Mouse (Mus musculus) embryonic facial prominence, embryonic 10.5 days (tissue): ENCODE data around the gene Pofut1. TPM values are rescaled to one million over a fixed set of nuclear protein-coding genes. Genes with fewer than 3 reads are reported as not detected.
A peak's percentile ranks its signal among the peaks of the same experiment; 100 is the strongest.
"Not testable (repeated sequence)": the region's sequence is repeated elsewhere in the genome, so short reads cannot be mapped to it uniquely, and the experiment has no call there.

Experiments
- DNase-seq: peaks from one replicate; pipeline ENCODE4 v3.0.0-alpha.2; 2017; ENCODE audit warnings: low spot score
- H3K27ac ChIP-seq: fragments of 300-500 bp; sonication (generic); replicated peaks from 2 replicates; pipeline ENCODE4 v1.5.1; 2016; ENCODE audit warnings: mild to moderate bottlenecking
- H3K27me3 ChIP-seq: fragments of 300-500 bp; sonication (generic); replicated peaks from 2 replicates; pipeline ENCODE4 v1.6.1; 2016; ENCODE audit warnings: low read depth, mild to moderate bottlenecking; ENCODE audit not compliant: poor library complexity, severe bottlenecking
- H3K36me3 ChIP-seq: fragments of 300-500 bp; sonication (generic); replicated peaks from 2 replicates; pipeline ENCODE4 v1.6.1; 2016; ENCODE audit warnings: mild to moderate bottlenecking, moderate library complexity
- H3K4me1 ChIP-seq: fragments of 300-500 bp; sonication (generic); 2 replicates; pipeline ENCODE4 v1.6.1; 2016
- H3K4me3 ChIP-seq: fragments of 300-500 bp; sonication (generic); 2 replicates; pipeline ENCODE4 v1.5.1; 2016; ENCODE audit warnings: mild to moderate bottlenecking, moderate library complexity
- H3K9me3 ChIP-seq: fragments of 300-500 bp; sonication (generic); 2 replicates; pipeline ENCODE4 v1.6.1; 2016; ENCODE audit warnings: mild to moderate bottlenecking
- WGBS: fragments of 180-500 bp; shearing (Covaris S2); methylation state at CpG from one replicate; pipeline ENCODE4 v1.1.7; 2016; 5-methylcytosine and 5-hydroxymethylcytosine counted together
- polyA plus RNA-seq: library from polyadenylated mRNA; unstranded; fragments of >200 nt; fragmentation: Nextera tagmentation; extraction: Ambion mirVana; gene quantifications from 2 replicates; pipeline ENCODE4 v1.2.1, GENCODE M21; 2016

Gene Pofut1
- polyA plus RNA-seq, 1 experiment from 2014 or later, result 5.6 TPM

- WGBS, result under 1% methylated on average over 33 of the region's 33 CpGs
- Histone ChIP-seq H3K36me3 (peaks cover 50% of the 10 kb centered on the region), H3K4me1 (peaks cover 43% of the 10 kb centered on the region), H3K27ac (peak overlapping the region; percentile 98), H3K4me3 (peak overlapping the region; percentile 93), H3K9me3 (no peaks in the 10 kb centered on the region), H3K27me3 (no peaks in the 10 kb centered on the region)
- DNase-seq, result no peak
Measured at GRCm38 (mm10) chr2:153240701-153241235, 565 bp upstream of the Pofut1 start.

GRCm38 (mm10) chr2:153242156-153242555 lies 823 bp downstream of the Pofut1 start:
- WGBS, result 66% methylated on average over 6 of the region's 6 CpGs
- DNase-seq, result no peak
- no peaks in the 10 kb centered on the region for H3K9me3 ChIP-seq
- H3K4me1 ChIP-seq, result peaks cover 41% of the 10 kb centered on the region
- H3K36me3 ChIP-seq, result peaks cover 49% of the 10 kb centered on the region
- peak overlapping the region; percentile 98 for H3K27ac ChIP-seq
- peak overlapping the region; percentile 93 for H3K4me3 ChIP-seq
- H3K27me3 ChIP-seq, result no peaks in the 10 kb centered on the region

GRCm38 (mm10) chr2:153249751-153250150 lies 8.4 kb downstream of the Pofut1 start:
- 91% methylated on average over 5 of the region's 5 CpGs for WGBS
- no peak overlapping the region for H3K4me3 ChIP-seq
- H3K36me3 ChIP-seq, result peaks cover 86% of the 10 kb centered on the region
- H3K27ac ChIP-seq, result no peak overlapping the region
- H3K9me3 ChIP-seq, result no peaks in the 10 kb centered on the region
- H3K4me1 ChIP-seq, result no peaks in the 10 kb centered on the region
- DNase-seq, result no peak
- no peaks in the 10 kb centered on the region for H3K27me3 ChIP-seq

GRCm38 (mm10) chr2:153256604-153257003 lies 15.3 kb downstream of the Pofut1 start:
- no peaks in the 10 kb centered on the region for H3K4me1 ChIP-seq
- H3K36me3 ChIP-seq, result peaks cover 62% of the 10 kb centered on the region
- no peaks in the 10 kb centered on the region for H3K27me3 ChIP-seq
- H3K27ac ChIP-seq, result no peak overlapping the region
- 81% methylated on average over 2 of the region's 2 CpGs for WGBS
- no peak overlapping the region for H3K4me3 ChIP-seq
- DNase-seq, result no peak
- H3K9me3 ChIP-seq, result no peaks in the 10 kb centered on the region

- no peaks in the 10 kb centered on the region for H3K9me3 ChIP-seq
- 89% methylated on average over 12 of the region's 12 CpGs for WGBS
- H3K4me1 ChIP-seq, result no peaks in the 10 kb centered on the region
- H3K36me3 ChIP-seq, result peaks cover 64% of the 10 kb centered on the region
- H3K27ac ChIP-seq, result no peak overlapping the region
- DNase-seq, result no peak
- H3K4me3 ChIP-seq, result no peak overlapping the region
- no peaks in the 10 kb centered on the region for H3K27me3 ChIP-seq
Measured at GRCm38 (mm10) chr2:153259030-153259863, 17.9 kb downstream of the Pofut1 start.

GRCm38 (mm10) chr2:153259864-153260674 lies 18.7 kb downstream of the Pofut1 start:
- 72% methylated on average over 3 of the region's 3 CpGs for WGBS
- H3K4me1 ChIP-seq, result no peaks in the 10 kb centered on the region
- peaks cover 64% of the 10 kb centered on the region for H3K36me3 ChIP-seq
- H3K4me3 ChIP-seq, result no peak overlapping the region
- no peak overlapping the region for H3K27ac ChIP-seq
- no peaks in the 10 kb centered on the region for H3K9me3 ChIP-seq
- no peak for DNase-seq
- no peaks in the 10 kb centered on the region for H3K27me3 ChIP-seq

- WGBS, result 82% methylated on average over 7 of the region's 7 CpGs
- Histone ChIP-seq H3K4me1 (no peaks in the 10 kb centered on the region), H3K27me3 (no peaks in the 10 kb centered on the region), H3K36me3 (peaks cover 84% of the 10 kb centered on the region), H3K27ac (no peak overlapping the region), H3K4me3 (no peak overlapping the region), H3K9me3 (no peaks in the 10 kb centered on the region)
- no peak for DNase-seq
Measured at GRCm38 (mm10) chr2:153263053-153263452, 21.7 kb downstream of the Pofut1 start.

- Histone ChIP-seq H3K4me1 (peaks cover 8% of the 10 kb centered on the region), H3K27me3 (no peaks in the 10 kb centered on the region), H3K4me3 (no peak overlapping the region), H3K36me3 (peaks cover 56% of the 10 kb centered on the region), H3K27ac (no peak overlapping the region), H3K9me3 (no peaks in the 10 kb centered on the region)
- DNase-seq, result no peak
- 88% methylated on average over 2 of the region's 2 CpGs for WGBS
Measured at GRCm38 (mm10) chr2:153267331-153267730, 26.0 kb downstream of the Pofut1 start.

- DNase-seq, H3K4me3 ChIP-seq, H3K27ac ChIP-seq, H3K27me3 ChIP-seq, H3K9me3 ChIP-seq: not testable (repeated sequence)
- Histone ChIP-seq H3K4me1 (peaks cover 18% of the 10 kb centered on the region), H3K36me3 (peaks cover 26% of the 10 kb centered on the region)
- 71% methylated on average over 8 of the region's 8 CpGs for WGBS
Measured at GRCm38 (mm10) chr2:153270231-153270915, 29.0 kb downstream of the Pofut1 start.

GRCm38 (mm10) chr2:153274200-153274918 lies 33.0 kb downstream of the Pofut1 start:
- not testable (repeated sequence) for H3K9me3 ChIP-seq, H3K4me3 ChIP-seq, DNase-seq, H3K27me3 ChIP-seq, H3K27ac ChIP-seq, H3K36me3 ChIP-seq
- WGBS, result 76% methylated on average over 6 of the region's 6 CpGs
- H3K4me1 ChIP-seq, result peaks cover 18% of the 10 kb centered on the region

- H3K27ac ChIP-seq, result no peak overlapping the region
- H3K36me3 ChIP-seq, result no peaks in the 10 kb centered on the region
- no peak overlapping the region for H3K4me3 ChIP-seq
- H3K9me3 ChIP-seq, result no peaks in the 10 kb centered on the region
- 79% methylated on average over 6 of the region's 6 CpGs for WGBS
- H3K4me1 ChIP-seq, result peaks cover 12% of the 10 kb centered on the region
- H3K27me3 ChIP-seq, result no peaks in the 10 kb centered on the region
- no peak for DNase-seq
Measured at GRCm38 (mm10) chr2:153274919-153275247, 33.5 kb downstream of the Pofut1 start.

GRCm38 (mm10) chr2:153275577-153275976 lies 34.2 kb downstream of the Pofut1 start:
- not testable (repeated sequence) for DNase-seq, H3K27me3 ChIP-seq, H3K9me3 ChIP-seq, H3K36me3 ChIP-seq, H3K27ac ChIP-seq, H3K4me3 ChIP-seq
- WGBS, result 83% methylated on average over 3 of the region's 3 CpGs
- H3K4me1 ChIP-seq, result peaks cover 10% of the 10 kb centered on the region
